Mouse (Mus musculus): ENCODE results near the gene Atp6v0b. TPM values are rescaled to one million over a fixed set of nuclear protein-coding genes. Genes with fewer than 3 reads are reported as not detected.
A peak's percentile ranks its signal among the peaks of the same experiment; 100 is the strongest.

The Atp6v0b gene
- total RNA-seq, 2 experiments from 2014 or later, result 67.0 to 70.8 TPM

- DNase-seq (ENCODE audit: low spot score in 2 of 2), result no peak
Observed at GRCm38 (mm10) chr4:117878301-117878700, 8.8 kb downstream of the Atp6v0b start.

GRCm38 (mm10) chr4:117873615-117874014, 13.5 kb downstream of the Atp6v0b start:
- DNase-seq (ENCODE audit: low spot score in 2 of 2), result no peak

GRCm38 (mm10) chr4:117872471-117872886, 14.7 kb downstream of the Atp6v0b start, which contains the start of gene Ccdc24:
Gene Ccdc24 (minus strand): TSS chr4:117872557.
- DNase-seq (ENCODE audit: low spot score in 2 of 2), result no peak

- DNase-seq (ENCODE audit: low spot score in 2 of 2), result no peak
Observed at GRCm38 (mm10) chr4:117871787-117872186, 15.3 kb downstream of the Atp6v0b start.

GRCm38 (mm10) chr4:117870437-117870836, 16.7 kb downstream of the Atp6v0b start:
- no peak for DNase-seq (ENCODE audit: low spot score in 2 of 2)

GRCm38 (mm10) chr4:117869317-117869716, 17.8 kb downstream of the Atp6v0b start:
- DNase-seq (ENCODE audit: low spot score in 2 of 2), result no peak

- DNase-seq (ENCODE audit: low spot score in 2 of 2), result peak; percentile 48 to 64
Observed at GRCm38 (mm10) chr4:117867823-117868222, 19.3 kb downstream of the Atp6v0b start.

- DNase-seq (ENCODE audit: low spot score in 2 of 2), result no peak
Observed at GRCm38 (mm10) chr4:117867000-117867399, 20.1 kb downstream of the Atp6v0b start.

GRCm38 (mm10) chr4:117866083-117866482, 21.1 kb downstream of the Atp6v0b start:
- DNase-seq (ENCODE audit: low spot score in 2 of 2), result peak in 1 of 2 experiments; percentile 54

GRCm38 (mm10) chr4:117862823-117863222, 24.3 kb downstream of the Atp6v0b start:
- no peak for DNase-seq (ENCODE audit: low spot score in 2 of 2)

- DNase-seq (ENCODE audit: low spot score in 2 of 2), result no peak
Observed at GRCm38 (mm10) chr4:117860570-117860969, 26.6 kb downstream of the Atp6v0b start.

GRCm38 (mm10) chr4:117858794-117859193, 28.3 kb downstream of the Atp6v0b start:
- DNase-seq (ENCODE audit: low spot score in 2 of 2), result peak in 1 of 2 experiments; percentile 58

GRCm38 (mm10) chr4:117855146-117855545, 32.0 kb downstream of the Atp6v0b start:
- no peak for DNase-seq (ENCODE audit: low spot score in 2 of 2)

- no peak for DNase-seq (ENCODE audit: low spot score in 2 of 2)
Observed at GRCm38 (mm10) chr4:117852152-117852868, 34.8 kb downstream of the Atp6v0b start.

- DNase-seq (ENCODE audit: low spot score in 2 of 2), result no peak
Observed at GRCm38 (mm10) chr4:117850871-117851270, 36.3 kb downstream of the Atp6v0b start.

GRCm38 (mm10) chr4:117850176-117850575, 37.0 kb downstream of the Atp6v0b start:
- no peak for DNase-seq (ENCODE audit: low spot score in 2 of 2)

GRCm38 (mm10) chr4:117849506-117849905, 37.6 kb downstream of the Atp6v0b start:
- DNase-seq (ENCODE audit: low spot score in 2 of 2), result no peak

GRCm38 (mm10) chr4:117849063-117849462, 38.1 kb downstream of the Atp6v0b start:
- DNase-seq (ENCODE audit: low spot score in 2 of 2), result no peak

- no peak for DNase-seq (ENCODE audit: low spot score in 2 of 2)
Observed at GRCm38 (mm10) chr4:117847011-117847410, 40.1 kb downstream of the Atp6v0b start.

GRCm38 (mm10) chr4:117846261-117846660, 40.9 kb downstream of the Atp6v0b start:
- no peak for DNase-seq (ENCODE audit: low spot score in 2 of 2)

- no peak for DNase-seq (ENCODE audit: low spot score in 2 of 2)
Observed at GRCm38 (mm10) chr4:117845316-117845715, 41.8 kb downstream of the Atp6v0b start.

- no peak for DNase-seq (ENCODE audit: low spot score in 2 of 2)
Observed at GRCm38 (mm10) chr4:117844467-117844866, 42.7 kb downstream of the Atp6v0b start.

GRCm38 (mm10) chr4:117843101-117843500, 44.0 kb downstream of the Atp6v0b start:
- no peak for DNase-seq (ENCODE audit: low spot score in 2 of 2)
